Mouse (Mus musculus) thymus, adult 18-20 months (tissue): ENCODE data around the gene Cadm3.

ENCODE experiments used
- DNase-seq, 2 experiments: peaks; one replicate each; pipeline ENCODE4 v3.0.0; 2022; ENCODE audit warnings: mixed read lengths in 2 of 2

The Cadm3 gene

DNA sequence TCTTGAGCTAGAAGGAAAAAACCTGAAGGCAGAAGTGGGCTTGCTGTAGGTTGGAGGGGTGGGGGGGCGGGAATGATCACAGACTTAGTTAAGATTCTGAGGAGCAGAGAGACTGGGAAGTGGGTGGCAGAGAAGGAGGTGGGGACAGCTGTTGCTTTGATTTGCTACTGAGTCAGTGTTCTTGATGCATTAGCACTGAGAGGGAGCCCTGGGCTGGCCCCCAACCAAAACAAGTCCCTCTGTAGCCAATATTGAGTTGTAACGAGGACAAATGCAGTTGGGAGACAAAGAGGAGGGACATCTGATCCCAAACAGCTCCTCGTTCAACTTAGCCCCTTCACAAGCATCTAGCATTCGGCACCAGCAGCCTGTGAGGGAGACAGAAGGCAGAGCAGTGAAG is 9.7 kb downstream of the Cadm3 start:
- no peak for DNase-seq

DNA sequence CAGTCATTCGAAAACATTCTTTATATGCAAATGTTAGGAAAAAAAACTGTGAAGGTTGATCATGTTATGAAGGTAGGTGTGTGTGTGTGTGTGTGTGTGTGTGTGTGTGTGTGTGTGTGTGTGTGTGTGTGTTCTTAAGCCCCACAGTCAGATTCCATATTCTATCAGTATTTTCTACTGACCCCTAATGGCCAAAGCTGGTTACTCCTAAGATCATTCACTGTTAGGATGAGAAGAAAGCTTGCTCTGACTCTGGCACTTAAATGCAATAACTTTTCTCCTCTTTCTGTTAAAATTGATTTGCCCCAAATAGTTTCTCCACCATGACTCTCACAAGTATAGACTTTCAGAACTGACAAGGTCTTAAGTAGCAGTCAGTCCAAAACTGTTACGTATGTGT is 10.8 kb downstream of the Cadm3 start:
- no peak for DNase-seq

GRCm38 (mm10) chr1:173355107-173355846 is 12.2 kb downstream of the Cadm3 start:
- no peak for DNase-seq

- DNase-seq = no peak
Measured at GRCm38 (mm10) chr1:173350372-173350957, 17.0 kb downstream of the Cadm3 start, which contains the start of gene Aim2. Gene Aim2 (plus strand): TSS chr1:173350879.

DNA sequence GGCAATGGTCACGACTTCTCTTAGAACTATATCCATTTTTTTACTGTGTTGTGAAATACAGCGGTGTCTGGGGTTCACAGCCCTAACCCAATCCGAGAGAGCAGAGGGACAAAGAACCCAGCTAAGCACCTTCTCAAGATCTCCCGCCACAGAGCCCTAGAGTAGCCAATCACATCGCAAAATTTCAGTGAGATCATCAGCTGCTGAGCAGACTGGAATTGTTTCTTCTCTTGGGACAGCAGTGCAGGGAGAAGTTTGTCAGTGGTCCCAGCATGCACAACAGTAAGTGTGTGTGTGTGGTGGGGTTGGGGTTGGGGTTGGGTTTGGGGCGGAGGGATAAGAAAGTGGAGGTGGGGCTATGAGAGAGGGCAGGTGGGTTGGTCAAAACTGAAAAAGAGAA is 17.5 kb downstream of the Cadm3 start:
- no peak for DNase-seq

GRCm38 (mm10) chr1:173349192-173349591 is 18.3 kb downstream of the Cadm3 start:
- no peak for DNase-seq

GRCm38 (mm10) chr1:173348527-173348926 is 19.0 kb downstream of the Cadm3 start:
- DNase-seq = no peak

DNA sequence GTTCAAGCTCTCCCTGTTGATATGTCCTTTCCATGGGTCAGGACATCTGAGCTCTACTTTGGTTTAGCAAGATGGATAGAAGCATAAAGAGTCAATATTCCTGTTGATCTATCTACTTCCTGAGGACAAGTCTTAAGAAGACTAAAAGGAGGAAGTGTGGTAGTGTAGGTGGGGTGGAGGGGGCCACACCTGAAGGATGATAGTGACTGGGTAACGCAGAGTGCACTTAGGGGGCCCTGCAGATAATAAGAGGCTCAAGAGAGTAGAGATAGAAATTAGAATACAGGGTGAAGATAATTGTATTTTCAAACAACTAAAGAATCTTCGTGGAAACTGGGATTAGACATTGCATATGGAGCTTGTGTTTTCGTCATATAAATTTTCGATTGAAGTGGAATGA is 22.4 kb downstream of the Cadm3 start:
- DNase-seq = no peak

- no peak for DNase-seq
Measured at GRCm38 (mm10) chr1:173343934-173344333, 23.6 kb downstream of the Cadm3 start.

- DNase-seq = no peak
Measured at GRCm38 (mm10) chr1:173342425-173342824, 25.1 kb downstream of the Cadm3 start.

- no peak for DNase-seq
Measured at GRCm38 (mm10) chr1:173339543-173339942, 28.0 kb downstream of the Cadm3 start.

- no peak for DNase-seq
Measured at GRCm38 (mm10) chr1:173337008-173337407, 30.5 kb downstream of the Cadm3 start.

DNA sequence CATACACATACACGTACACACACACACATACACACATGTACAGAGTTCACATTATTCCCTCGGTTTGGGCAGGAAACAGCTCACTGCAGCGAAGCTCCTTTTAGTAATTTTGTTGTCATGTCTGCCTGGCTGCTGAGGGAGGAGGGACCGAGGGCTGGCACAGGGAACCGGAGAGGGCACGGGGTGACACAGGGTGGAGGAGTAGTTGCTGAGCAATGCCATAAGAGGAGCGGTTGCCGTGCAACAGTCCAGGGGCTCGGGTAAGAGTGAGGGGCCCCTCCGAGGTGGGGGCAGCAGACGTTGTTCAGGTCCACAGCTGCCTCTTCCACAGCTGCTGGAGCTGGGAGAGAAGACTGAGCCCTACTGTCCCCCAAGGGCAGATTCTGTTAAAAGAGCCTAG is 31.6 kb downstream of the Cadm3 start:
- DNase-seq = no peak

DNA sequence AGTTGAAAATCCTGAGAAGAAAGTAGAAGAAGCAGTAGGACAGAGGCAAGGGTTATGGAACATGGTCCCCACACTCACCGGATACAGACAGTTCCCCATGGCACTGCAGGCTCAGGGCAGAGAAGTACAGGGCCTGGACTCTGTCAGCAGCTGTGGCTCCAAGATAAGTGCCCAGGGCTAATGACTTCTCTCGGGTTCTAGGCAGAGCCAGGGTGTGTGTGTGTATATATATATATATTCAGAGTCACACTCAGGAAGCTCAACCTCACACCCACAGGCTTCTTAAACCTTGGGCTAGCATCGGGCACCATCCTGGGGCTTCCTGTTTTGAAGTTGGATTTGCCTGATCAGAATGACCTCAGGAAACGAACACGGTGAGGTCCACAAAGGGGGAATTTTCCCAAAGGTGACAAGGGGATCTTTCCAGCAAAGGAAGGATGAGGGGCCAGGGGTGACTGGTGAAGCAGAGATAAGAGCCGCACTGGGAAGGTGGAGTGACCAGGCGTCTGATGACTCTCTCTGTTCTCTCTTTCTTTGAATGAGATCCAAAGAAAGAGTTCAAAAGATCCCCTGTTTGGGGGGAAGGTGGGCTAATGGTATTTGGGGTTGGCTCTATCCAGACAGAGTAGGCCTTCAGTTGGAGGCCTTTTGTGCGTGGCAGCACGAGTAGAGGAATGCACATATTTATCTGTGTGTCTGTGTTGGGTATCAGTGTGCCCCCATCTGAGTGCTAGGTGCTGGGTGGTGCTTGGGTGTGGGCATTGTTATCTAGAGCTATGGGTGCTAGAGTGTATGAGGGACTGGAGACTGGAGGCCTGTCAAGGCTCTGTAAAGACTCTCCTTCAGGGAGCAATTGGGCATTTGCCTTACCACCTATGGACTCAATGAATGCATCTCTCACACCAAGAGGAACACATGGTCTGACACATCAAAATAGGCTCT is 33.9 kb downstream of the Cadm3 start, which contains the start of gene Ackr1:
Gene Ackr1, minus strand, starts transcription at position 439 of the 942 bp plus-strand sequence.
- DNase-seq = no peak

DNA sequence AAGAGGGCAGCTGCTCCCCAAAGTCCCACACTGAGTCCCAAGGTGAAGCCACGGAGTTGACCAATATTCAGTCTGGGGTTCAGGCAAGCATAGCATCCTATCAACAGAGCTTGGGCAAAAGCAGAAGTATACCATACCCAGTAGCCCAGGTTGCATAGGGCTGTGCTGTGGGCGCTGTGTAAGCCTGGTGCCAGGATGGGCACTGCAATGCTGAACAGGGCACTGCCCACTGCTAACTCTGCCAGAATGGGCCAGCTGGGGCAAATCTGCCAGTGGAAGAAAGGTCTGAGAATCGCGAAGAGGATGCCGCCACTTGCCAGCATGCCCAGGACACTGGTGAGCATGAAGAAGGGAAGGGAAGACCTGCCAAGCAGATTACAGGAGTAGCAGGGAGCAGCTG is 35.1 kb downstream of the Cadm3 start:
- DNase-seq = no peak

DNA sequence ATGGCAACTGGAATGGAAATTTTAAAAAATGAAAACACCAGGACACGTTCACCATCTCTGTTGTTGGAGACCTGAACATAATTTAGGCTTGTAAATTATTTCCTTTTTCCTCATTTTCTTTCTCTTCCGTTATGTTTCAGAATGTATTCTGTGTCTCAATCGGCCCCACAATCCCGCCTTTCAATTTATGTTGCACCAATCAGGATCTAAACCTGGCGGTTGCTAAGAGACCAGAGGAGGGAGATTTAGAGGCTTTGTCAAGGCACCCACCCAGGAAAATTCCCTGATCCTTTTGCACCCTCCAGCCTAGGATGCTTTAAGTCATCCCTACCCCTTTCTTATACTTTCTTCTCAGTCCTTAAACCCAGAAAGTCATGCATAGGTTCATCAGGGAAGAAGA is 37.8 kb downstream of the Cadm3 start:
- no peak for DNase-seq

GRCm38 (mm10) chr1:173329185-173329584 is 38.3 kb downstream of the Cadm3 start:
- no peak for DNase-seq

GRCm38 (mm10) chr1:173328446-173328845 is 39.0 kb downstream of the Cadm3 start:
- DNase-seq = no peak

- no peak for DNase-seq
Measured at GRCm38 (mm10) chr1:173326552-173326951, 40.9 kb downstream of the Cadm3 start.

- DNase-seq = no peak
Measured at GRCm38 (mm10) chr1:173325395-173325794, 42.1 kb downstream of the Cadm3 start.

DNA sequence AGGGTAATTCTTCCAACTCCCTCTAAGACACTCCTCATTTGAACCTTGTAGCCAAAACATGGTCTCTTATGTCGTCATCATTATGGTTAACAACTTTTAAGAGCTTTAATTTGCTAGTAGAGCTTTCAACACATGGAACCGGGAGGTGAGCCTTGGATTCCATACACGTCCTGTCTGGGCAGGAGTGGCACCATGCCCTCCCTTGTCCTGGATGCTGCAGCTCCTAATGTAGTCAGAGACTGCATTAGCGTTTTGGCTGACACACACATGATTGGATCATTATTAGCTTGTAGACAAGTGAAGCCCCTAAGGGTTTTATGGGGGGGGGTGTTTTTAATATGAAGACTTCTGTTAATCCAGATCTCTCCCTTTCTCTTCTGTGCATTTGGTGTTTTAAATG is 42.5 kb downstream of the Cadm3 start:
- no peak for DNase-seq

- DNase-seq = no peak
Measured at GRCm38 (mm10) chr1:173323839-173324585, 43.5 kb downstream of the Cadm3 start.

DNA sequence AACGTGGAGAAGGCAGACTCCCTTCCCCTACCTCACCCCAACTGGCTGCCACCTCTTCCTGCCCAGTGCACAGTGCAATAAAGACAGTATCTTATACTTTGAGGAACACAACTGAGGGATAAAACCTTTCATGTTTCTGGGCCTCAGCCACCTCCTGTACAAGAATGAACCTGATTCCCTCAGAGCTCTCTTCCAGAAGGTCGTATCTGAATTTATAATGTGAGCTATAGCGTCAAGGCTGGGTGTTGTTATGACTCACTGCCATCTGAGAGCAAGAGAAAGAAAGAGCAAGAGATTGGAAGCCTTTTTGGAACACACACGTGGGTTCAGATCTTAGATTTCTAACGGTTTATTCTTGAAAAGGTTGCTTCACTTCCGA is 45.3 kb downstream of the Cadm3 start:
- DNase-seq = no peak
